Mouse (Mus musculus) myocyte (in vitro differentiated cells): Measurements from ENCODE around the gene Abcg2. TPM values are rescaled to one million over a fixed set of nuclear protein-coding genes. Genes with fewer than 3 reads are reported as not detected.

Source experiments
- H3K27me3 ChIP-seq: one replicate; pipeline ENCODE4 v1.6.1; 2011; ENCODE audit not compliant: control insufficient read depth, insufficient read depth, insufficient read length
- H3K36me3 ChIP-seq: one replicate; pipeline ENCODE4 v1.6.1; 2011; ENCODE audit not compliant: control insufficient read depth, insufficient read depth
- H3K4me2 ChIP-seq: one replicate; pipeline ENCODE4 v1.6.1; 2011; ENCODE audit warnings: low read depth, control low read depth
- H3K4me3 ChIP-seq: one replicate; pipeline ENCODE4 v1.5.1; 2011; ENCODE audit warnings: mild to moderate bottlenecking, control low read depth, moderate library complexity
- H3K79me2 ChIP-seq: one replicate; pipeline ENCODE4 v1.6.1; 2011; ENCODE audit not compliant: control insufficient read depth, insufficient read depth
- H3ac ChIP-seq: one replicate; pipeline ENCODE4 v1.6.1; 2011; ENCODE audit not compliant: control insufficient read depth, insufficient read length
- CEBPB ChIP-seq: IDR thresholded peaks from 2 replicates; pipeline ENCODE4 v1.6.1; 2011; ENCODE audit warnings: mild to moderate bottlenecking, moderate library complexity; ENCODE audit not compliant: poor library complexity, insufficient read depth, severe bottlenecking
- E2F4 ChIP-seq: IDR thresholded peaks from one replicate; pipeline ENCODE4 v1.6.1; 2011; ENCODE audit warnings: mild to moderate bottlenecking, control low read depth, moderate library complexity; ENCODE audit not compliant: insufficient read depth
- MAX ChIP-seq: IDR thresholded peaks from one replicate; pipeline ENCODE4 v1.6.1; 2011; ENCODE audit warnings: low read depth, mild to moderate bottlenecking, control low read depth
- MYOD1 ChIP-seq, 3 experiments: IDR thresholded peaks; one replicate each; pipeline ENCODE4 v1.6.1; 2011; ENCODE audit warnings: control low read depth in 2 of 3, low read depth in 2 of 3, mild to moderate bottlenecking in 2 of 3, moderate library complexity in 1 of 3; ENCODE audit not compliant: insufficient read length in 2 of 3, control insufficient read depth in 1 of 3
- MYOG ChIP-seq, 3 experiments: IDR thresholded peaks; one replicate each; pipeline ENCODE4 v1.6.1; 2011; ENCODE audit warnings: control low read depth in 2 of 3, low read depth in 2 of 3, mild to moderate bottlenecking in 2 of 3; ENCODE audit not compliant: insufficient read length in 2 of 3, control insufficient read depth in 1 of 3, insufficient read depth in 1 of 3
- POLR2A ChIP-seq: IDR thresholded peaks from one replicate; pipeline ENCODE4 v1.6.1; 2011; ENCODE audit warnings: low read depth, mild to moderate bottlenecking, control low read depth, moderate library complexity; ENCODE audit not compliant: insufficient read length
- POLR2AphosphoS2 ChIP-seq: IDR thresholded peaks from one replicate; pipeline ENCODE4 v1.6.1; 2011; ENCODE audit warnings: low read depth, control low read depth; ENCODE audit not compliant: insufficient read length
- REST ChIP-seq: IDR thresholded peaks from one replicate; pipeline ENCODE4 v1.6.1; 2011; ENCODE audit warnings: mild to moderate bottlenecking, control low read depth, moderate library complexity; ENCODE audit not compliant: insufficient read depth, insufficient read length
- SRF ChIP-seq: IDR thresholded peaks from one replicate; pipeline ENCODE4 v1.6.1; 2011; ENCODE audit warnings: low read depth; ENCODE audit not compliant: control insufficient read depth, insufficient read length
- TCF12 ChIP-seq: IDR thresholded peaks from one replicate; pipeline ENCODE4 v1.6.1; 2011; ENCODE audit warnings: mild to moderate bottlenecking, control low read depth; ENCODE audit not compliant: poor library complexity, insufficient read depth, severe bottlenecking
- TCF3 ChIP-seq: IDR thresholded peaks from one replicate; pipeline ENCODE4 v1.6.1; 2011; ENCODE audit warnings: low read depth, control low read depth; ENCODE audit not compliant: insufficient read length
- USF1 ChIP-seq: IDR thresholded peaks from one replicate; pipeline ENCODE4 v1.6.1; 2011; ENCODE audit warnings: low read depth, mild to moderate bottlenecking, control low read depth, moderate library complexity
- polyA plus RNA-seq: library from polyadenylated mRNA; unstranded; fragments of >200 nt; fragmentation: generic; extraction: Trizol; gene quantifications from one replicate; pipeline ENCODE4 v1.2.1, GENCODE M21; 2012; ENCODE audit warnings: missing spikeins

Gene Abcg2
- polyA plus RNA-seq, 1 experiment: 25.0 TPM

- Histone ChIP-seq H3K79me2 (no peaks in the 10 kb centered on the region), H3K4me2 (no peak overlapping the region), H3K27me3 (no peaks in the 10 kb centered on the region), H3K4me3 (no peak overlapping the region), H3K36me3 (peaks cover 4% of the 10 kb centered on the region), H3ac (no peak overlapping the region)
- TF ChIP-seq MAX (no peak), POLR2A (no peak), MYOD1 (IDR thresholded peaks at IDR 0.05; ENCODE audit: control insufficient read depth in 1 of 3, insufficient read length in 2 of 3, low read depth in 2 of 3) (no peak), CEBPB (no peak), USF1 (no peak), REST (no peak), MYOG (IDR thresholded peaks at IDR 0.05; ENCODE audit: control insufficient read depth in 1 of 3, insufficient read depth in 1 of 3, insufficient read length in 2 of 3, low read depth in 2 of 3) (no peak), TCF12 (no peak), SRF (no peak)
These were observed 109.9 kb downstream of the Abcg2 start for GRCm38 (mm10) chr6:58694257-58694656.

GRCm38 (mm10) chr6:58694765-58695164 lies 110.4 kb downstream of the Abcg2 start:
- Histone ChIP-seq H3ac (no peak overlapping the region), H3K4me2 (no peak overlapping the region), H3K36me3 (peaks cover 4% of the 10 kb centered on the region), H3K4me3 (no peak overlapping the region), H3K27me3 (no peaks in the 10 kb centered on the region), H3K79me2 (no peaks in the 10 kb centered on the region)
- TF ChIP-seq REST (no peak), TCF3 (no peak), POLR2AphosphoS2 (no peak), E2F4 (no peak), USF1 (no peak), SRF (no peak), CEBPB (no peak), MYOG (IDR thresholded peaks at IDR 0.05; ENCODE audit: control insufficient read depth in 1 of 3, insufficient read depth in 1 of 3, insufficient read length in 2 of 3, low read depth in 2 of 3) (no peak), MAX (no peak), MYOD1 (IDR thresholded peaks at IDR 0.05; ENCODE audit: control insufficient read depth in 1 of 3, insufficient read length in 2 of 3, low read depth in 2 of 3) (no peak), TCF12 (no peak), POLR2A (no peak)

DNA sequence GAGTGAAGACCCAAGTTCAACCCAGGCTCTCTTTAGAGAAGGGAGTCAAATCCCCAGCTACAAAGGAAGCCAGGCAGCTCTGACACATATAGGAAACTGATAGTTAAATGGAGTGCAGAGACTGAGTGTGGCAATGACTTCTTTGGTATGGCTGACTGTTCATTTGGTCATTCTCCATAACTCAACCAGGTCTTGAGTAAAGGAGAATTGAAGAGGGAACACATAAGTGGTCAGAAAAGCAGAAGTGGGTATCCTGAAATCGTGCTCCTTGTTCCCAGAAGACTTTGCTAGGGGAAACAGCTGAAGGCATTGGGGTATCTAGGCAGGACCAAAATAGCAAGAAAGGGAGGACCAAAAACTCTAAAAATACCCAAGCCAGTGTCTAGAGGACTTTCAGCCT lies 126.0 kb downstream of the Abcg2 start:
- no peak overlapping the region for H3K4me3 ChIP-seq
- H3K27me3 ChIP-seq: no peaks in the 10 kb centered on the region
- TF ChIP-seq REST: no peak
- TF ChIP-seq CEBPB: no peak
- TF ChIP-seq USF1: no peak
- TF ChIP-seq TCF12: no peak
- TF ChIP-seq TCF3: no peak
- no peak for TF ChIP-seq E2F4
- no peak for TF ChIP-seq MAX
- TF ChIP-seq MYOD1 (IDR thresholded peaks at IDR 0.05; ENCODE audit: control insufficient read depth in 1 of 3, insufficient read length in 2 of 3, low read depth in 2 of 3): no peak
- no peak for TF ChIP-seq MYOG (IDR thresholded peaks at IDR 0.05; ENCODE audit: control insufficient read depth in 1 of 3, insufficient read depth in 1 of 3, insufficient read length in 2 of 3, low read depth in 2 of 3)
- no peak for TF ChIP-seq POLR2AphosphoS2
- TF ChIP-seq SRF: no peak
- no peak for TF ChIP-seq POLR2A

DNA sequence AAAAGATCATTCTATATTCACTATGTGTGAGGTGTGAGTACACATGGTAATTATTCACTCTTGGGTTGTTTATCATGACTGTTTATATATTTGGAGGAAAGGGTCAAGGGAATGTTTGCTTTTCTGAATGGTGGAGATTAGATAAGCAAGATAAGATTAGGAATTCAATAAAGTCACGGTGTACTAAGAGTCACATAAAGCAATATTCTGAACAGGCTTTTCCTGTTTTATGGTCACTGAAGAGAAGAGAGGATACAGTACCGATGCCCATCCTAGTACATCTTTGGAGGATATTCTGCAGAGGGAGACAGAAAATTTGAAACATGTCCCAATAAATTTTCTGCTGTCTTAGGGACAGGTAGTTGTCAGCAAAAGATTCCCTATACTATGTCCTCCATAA lies 127.6 kb downstream of the Abcg2 start:
- H3ac ChIP-seq: no peak overlapping the region
- H3K36me3 ChIP-seq: no peaks in the 10 kb centered on the region
- TF ChIP-seq MAX (no peak), MYOG (IDR thresholded peaks at IDR 0.05; ENCODE audit: control insufficient read depth in 1 of 3, insufficient read depth in 1 of 3, insufficient read length in 2 of 3, low read depth in 2 of 3) (no peak), SRF (no peak), TCF12 (no peak), E2F4 (no peak), USF1 (no peak), TCF3 (no peak), MYOD1 (IDR thresholded peaks at IDR 0.05; ENCODE audit: control insufficient read depth in 1 of 3, insufficient read length in 2 of 3, low read depth in 2 of 3) (no peak), POLR2AphosphoS2 (no peak), POLR2A (no peak), REST (no peak), CEBPB (no peak)
- no peaks in the 10 kb centered on the region for H3K79me2 ChIP-seq
- no peak overlapping the region for H3K4me3 ChIP-seq
- H3K27me3 ChIP-seq: no peaks in the 10 kb centered on the region
- H3K4me2 ChIP-seq: no peak overlapping the region

More for the DNA sequence above, 126.0 kb downstream of the Abcg2 start:
- H3K79me2 ChIP-seq: no peaks in the 10 kb centered on the region
- H3K36me3 ChIP-seq: no peaks in the 10 kb centered on the region
- H3ac ChIP-seq: no peak overlapping the region
- no peak overlapping the region for H3K4me2 ChIP-seq

DNA sequence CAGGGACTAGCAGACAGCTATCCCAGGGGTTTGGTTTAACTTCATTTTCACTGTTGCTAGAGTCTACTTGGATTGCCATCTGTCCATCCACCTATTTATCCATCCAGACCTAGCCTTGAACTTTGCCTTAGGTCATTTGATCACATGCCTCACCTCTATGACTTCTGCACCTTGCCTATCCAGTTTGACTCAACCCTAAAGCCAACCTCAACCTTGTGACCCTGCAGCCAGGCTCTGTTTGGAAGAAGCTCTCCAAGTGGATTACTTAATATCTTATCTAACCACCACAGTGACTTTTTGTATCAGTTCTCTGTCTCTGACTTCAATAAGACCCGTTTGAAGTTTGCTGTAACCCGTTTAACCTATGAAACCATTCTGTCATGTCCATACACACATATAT lies 149.5 kb downstream of the Abcg2 start:
- H3K79me2 ChIP-seq: no peaks in the 10 kb centered on the region
- TF ChIP-seq MYOD1 (IDR thresholded peaks at IDR 0.05; ENCODE audit: control insufficient read depth in 1 of 3, insufficient read length in 2 of 3, low read depth in 2 of 3) (no peak), TCF12 (no peak), E2F4 (no peak), MYOG (IDR thresholded peaks at IDR 0.05; ENCODE audit: control insufficient read depth in 1 of 3, insufficient read depth in 1 of 3, insufficient read length in 2 of 3, low read depth in 2 of 3) (no peak), POLR2AphosphoS2 (no peak), MAX (no peak), POLR2A (no peak), REST (no peak), USF1 (no peak), SRF (no peak)
- H3K27me3 ChIP-seq: no peaks in the 10 kb centered on the region
- no peak overlapping the region for H3K4me2 ChIP-seq
- no peak overlapping the region for H3K4me3 ChIP-seq
- H3K36me3 ChIP-seq: no peaks in the 10 kb centered on the region
- no peak overlapping the region for H3ac ChIP-seq
